Mouse (Mus musculus): ENCODE measurements at regions not wholly inside any gene's neighbourhood (a gene's known extent, or its start where the extent isn't known, plus 50 kb on each side); places are given as distances from the start of the nearest gene placed in this dataset.

- DNase-seq (ENCODE audit: low read depth, low spot score), result no peak
These were observed 186.7 kb upstream of the Robo2 start for GRCm38 (mm10) chr16:74598361-74598760.

GRCm38 (mm10) chr16:74597735-74598340, 186.2 kb upstream of the Robo2 start:
- no peak for DNase-seq (ENCODE audit: low read depth, low spot score)

GRCm38 (mm10) chr16:74591896-74592295, 180.3 kb upstream of the Robo2 start:
- DNase-seq (ENCODE audit: low read depth, low spot score), result no peak

- no peak for DNase-seq (ENCODE audit: low read depth, low spot score)
These were observed 171.2 kb upstream of the Robo2 start for GRCm38 (mm10) chr16:74582645-74583423.

- DNase-seq (ENCODE audit: low read depth, low spot score), result no peak
These were observed 136.7 kb upstream of the Robo2 start for GRCm38 (mm10) chr16:74548374-74548773.

GRCm38 (mm10) chr16:74530531-74530930, 118.9 kb upstream of the Robo2 start:
- no peak for DNase-seq (ENCODE audit: low read depth, low spot score)

GRCm38 (mm10) chr16:74528245-74528644, 116.6 kb upstream of the Robo2 start:
- DNase-seq (ENCODE audit: low read depth, low spot score), result no peak

GRCm38 (mm10) chr16:74526521-74526920, 114.9 kb upstream of the Robo2 start:
- peak; percentile 33 for DNase-seq (ENCODE audit: low read depth, low spot score)

- DNase-seq (ENCODE audit: low read depth, low spot score), result no peak
These were observed 108.9 kb upstream of the Robo2 start for GRCm38 (mm10) chr16:74520501-74520900.

- DNase-seq (ENCODE audit: low read depth, low spot score), result no peak
These were observed 106.3 kb upstream of the Robo2 start for GRCm38 (mm10) chr16:74517888-74518287.

GRCm38 (mm10) chr16:74517374-74517773, 105.7 kb upstream of the Robo2 start:
- no peak for DNase-seq (ENCODE audit: low read depth, low spot score)

- peak; percentile 25 for DNase-seq (ENCODE audit: low read depth, low spot score)
These were observed 102.9 kb upstream of the Robo2 start for GRCm38 (mm10) chr16:74514481-74514880.

GRCm38 (mm10) chr16:74510383-74510782, 98.8 kb upstream of the Robo2 start:
- DNase-seq (ENCODE audit: low read depth, low spot score), result no peak

- no peak for DNase-seq (ENCODE audit: low read depth, low spot score)
These were observed 97.9 kb upstream of the Robo2 start for GRCm38 (mm10) chr16:74509489-74509888.

GRCm38 (mm10) chr16:74506719-74507118, 95.1 kb upstream of the Robo2 start:
- DNase-seq (ENCODE audit: low read depth, low spot score), result no peak

- no peak for DNase-seq (ENCODE audit: low read depth, low spot score)
These were observed 94.6 kb upstream of the Robo2 start for GRCm38 (mm10) chr16:74506173-74506709.

GRCm38 (mm10) chr16:74504426-74504825, 92.8 kb upstream of the Robo2 start:
- peak; percentile 12 for DNase-seq (ENCODE audit: low read depth, low spot score)

- no peak for DNase-seq (ENCODE audit: low read depth, low spot score)
These were observed 89.1 kb upstream of the Robo2 start for GRCm38 (mm10) chr16:74500687-74501086.

- no peak for DNase-seq (ENCODE audit: low read depth, low spot score)
These were observed 56.3 kb upstream of the Robo2 start for GRCm38 (mm10) chr16:74467745-74468420.

GRCm38 (mm10) chr16:74467159-74467558, 55.5 kb upstream of the Robo2 start:
- no peak for DNase-seq (ENCODE audit: low read depth, low spot score)

- no peak for DNase-seq (ENCODE audit: low read depth, low spot score)
These were observed 53.2 kb upstream of the Robo2 start for GRCm38 (mm10) chr16:74464835-74465234.

- no peak for DNase-seq (ENCODE audit: low read depth, low spot score)
These were observed 52.7 kb upstream of the Robo2 start for GRCm38 (mm10) chr16:74464290-74464689.

Measured in mesoderm, embryonic 11.5 days (tissue).